Mouse (Mus musculus) brain, adult 2 months (tissue): Measurements from ENCODE around the gene Tagln.

ENCODE experiments used
- DNase-seq: peaks from one replicate; pipeline ENCODE4 v3.0.0; 2011; ENCODE audit warnings: low read depth, low spot score

Tagln gene

GRCm38 (mm10) chr9:45946182-45946871, 10.5 kb upstream of the Tagln start:
- DNase-seq = no peak

- DNase-seq = peak; percentile 47
Observed at GRCm38 (mm10) chr9:45945721-45946120, 9.9 kb upstream of the Tagln start.

- DNase-seq = peak; percentile 67
Observed at GRCm38 (mm10) chr9:45944506-45945400, 8.9 kb upstream of the Tagln start.

GRCm38 (mm10) chr9:45943628-45944505, 8.0 kb upstream of the Tagln start:
- DNase-seq = peak; percentile 71

- no peak for DNase-seq
Observed at GRCm38 (mm10) chr9:45942916-45943315, 7.1 kb upstream of the Tagln start.

GRCm38 (mm10) chr9:45942464-45942863, 6.6 kb upstream of the Tagln start:
- DNase-seq = no peak

- peak; percentile 40 for DNase-seq
Observed at GRCm38 (mm10) chr9:45941329-45941888, 5.6 kb upstream of the Tagln start.

- no peak for DNase-seq
Observed at GRCm38 (mm10) chr9:45939794-45940193, 3.9 kb upstream of the Tagln start.

GRCm38 (mm10) chr9:45938952-45939637, 3.2 kb upstream of the Tagln start:
- DNase-seq = no peak

- DNase-seq = no peak
Observed at GRCm38 (mm10) chr9:45938088-45938487, 2.2 kb upstream of the Tagln start.

GRCm38 (mm10) chr9:45936883-45937282, 1.0 kb upstream of the Tagln start:
- DNase-seq = peak; percentile 79

GRCm38 (mm10) chr9:45932571-45933415, 3.1 kb downstream of the Tagln start:
- DNase-seq = peak; percentile 71

- DNase-seq = no peak
Observed at GRCm38 (mm10) chr9:45931958-45932357, 3.9 kb downstream of the Tagln start.

GRCm38 (mm10) chr9:45929285-45929684, 6.6 kb downstream of the Tagln start:
- DNase-seq = no peak

GRCm38 (mm10) chr9:45919895-45920294, 16.0 kb downstream of the Tagln start:
- DNase-seq = no peak

- DNase-seq = peak; percentile 75
Observed at GRCm38 (mm10) chr9:45917041-45917934, 18.6 kb downstream of the Tagln start.

- peak; percentile 65 for DNase-seq
Observed at GRCm38 (mm10) chr9:45915659-45916058, 20.2 kb downstream of the Tagln start.

- peak; percentile 54 for DNase-seq
Observed at GRCm38 (mm10) chr9:45911673-45912072, 24.2 kb downstream of the Tagln start.

GRCm38 (mm10) chr9:45910995-45911394, 24.9 kb downstream of the Tagln start:
- DNase-seq = no peak
